Mouse (Mus musculus): ENCODE data around the gene Zfr. TPM values are rescaled to one million over a fixed set of nuclear protein-coding genes. Genes with fewer than 3 reads are reported as not detected.
A peak's percentile ranks its signal among the peaks of the same experiment; 100 is the strongest.

Gene Zfr
- total and polyA plus RNA-seq, 3 experiments = 47.5 to 89.8 (median 84.9) TPM

GRCm38 (mm10) chr15:12204319-12205159, 86.9 kb downstream of the Zfr start, which contains the start of gene Mtmr12 (continued):
- TF ChIP-seq ZC3H11A (IDR thresholded peaks at IDR 0.05; ENCODE audit: low read depth, low read length) = no peak
- TF ChIP-seq PAX5 (IDR thresholded peaks at IDR 0.05; ENCODE audit: low read length) = no peak
- TF ChIP-seq ELF1 (IDR thresholded peaks at IDR 0.05; ENCODE audit: low read depth, low read length) = peak; percentile 49; the same call in 1 of the 2 replicates
- TF ChIP-seq ZKSCAN1 (IDR thresholded peaks at IDR 0.05; ENCODE audit: borderline replicate concordance, low read depth, low read length) = no peak
- peak; percentile 28; the same call in 1 of the 2 replicates for TF ChIP-seq TCF12 (IDR thresholded peaks at IDR 0.05; ENCODE audit: low read depth, low read length)
- 0 out of 2 replicates have a peak, but pooled peaks have one; percentile 25 for TF ChIP-seq JUND (conservative IDR thresholded peaks at IDR 0.05; ENCODE audit: low read depth, low read length)

- peaks cover 14 to 35% of the 10 kb centered on the region in 2 experiments for H3K4me1 ChIP-seq (ENCODE audit: control insufficient read depth in 1 of 2, insufficient read depth in 2 of 2)
- no peaks in the 10 kb centered on the region for H3K9me3 ChIP-seq (replicated peaks; ENCODE audit: low read length)
- peak overlapping the region; percentile 92 for H3K4me2 ChIP-seq (ENCODE audit: insufficient read depth, low read depth, poor library complexity, severe bottlenecking)
- TF ChIP-seq POLR2A (IDR thresholded peaks at IDR 0.05; ENCODE audit: low read depth, low read length) = no peak
- TF ChIP-seq RAD21 (IDR thresholded peaks at IDR 0.05; ENCODE audit: low read depth, low read length) = no peak; the same call in 1 of the 2 replicates
- no peak for TF ChIP-seq MAZ (IDR thresholded peaks at IDR 0.05; ENCODE audit: low read depth, low read length)
- peak; percentile 35; the same call in 1 of the 2 replicates for TF ChIP-seq MXI1 (IDR thresholded peaks at IDR 0.05; ENCODE audit: low read depth, low read length)
- TF ChIP-seq TBP (conservative IDR thresholded peaks at IDR 0.05; ENCODE audit: low read depth, low read length) = no peak
- no peak for TF ChIP-seq ZNF384 (IDR thresholded peaks at IDR 0.05; ENCODE audit: low read depth, low read length)
- TF ChIP-seq ZMIZ1 (IDR thresholded peaks at IDR 0.05; ENCODE audit: low read depth, low read length) = no peak
- no peak for TF ChIP-seq ZC3H11A (IDR thresholded peaks at IDR 0.05; ENCODE audit: low read depth, low read length)
- no peak for TF ChIP-seq JUND (conservative IDR thresholded peaks at IDR 0.05; ENCODE audit: low read depth, low read length)
- TF ChIP-seq NRF1 (IDR thresholded peaks at IDR 0.05; ENCODE audit: low read depth, low read length) = 0 out of 2 replicates have a peak, but pooled peaks have one; percentile 1
- TF ChIP-seq USF2 (conservative IDR thresholded peaks at IDR 0.05; ENCODE audit: low read depth, low read length) = no peak
- peak; percentile 91; the same call in 1 of the 2 replicates for TF ChIP-seq UBTF (IDR thresholded peaks at IDR 0.05; ENCODE audit: low read depth, low read length)
- TF ChIP-seq MYC (IDR thresholded peaks at IDR 0.05; ENCODE audit: low read depth, low read length) = no peak
- dilution Hi-C loops (cut with MboI; ENCODE audit: extremely low pct_ligation_motif_present, extremely low pct_unique_long_range_greater_than_20kb, low sequenced_read_pairs) (no loop called here), in situ Hi-C loops (cut with MboI; ENCODE audit: low pct_ligation_motif_present, low pct_unique_long_range_greater_than_20kb, low sequenced_read_pairs) (loop anchor here (5.0 kb wide), 1 partner anchor 37 kb away; no protein-coding TSS in a partner anchor)
- peaks cover 6 to 30% of the 10 kb centered on the region in 2 experiments for H3K36me3 ChIP-seq (replicated peaks in 1 of 2; ENCODE audit: control insufficient read depth in 1 of 2, insufficient read depth in 1 of 2, low read length in 1 of 2)
- H3K4me3 ChIP-seq (replicated peaks in 1 of 3; ENCODE audit: low read depth in 2 of 3, low read length in 2 of 3, poor library complexity in 1 of 3) = peak overlapping the region; percentile 76 to 90 (median 80)
- peak; percentile 31 for DNase-seq (ENCODE audit: extremely low read depth)
- no peaks in the 10 kb centered on the region for H3K27me3 ChIP-seq (replicated peaks)
- H3K27ac ChIP-seq (ENCODE audit: insufficient read depth, low read depth) = peak overlapping the region; percentile 51; the same call in 1 of the 2 replicates
- peak overlapping the region; percentile 64 for H3K9ac ChIP-seq (ENCODE audit: insufficient read depth, low read depth)
- H3K79me2 ChIP-seq (replicated peaks; ENCODE audit: control insufficient read depth, extremely low read depth, insufficient read depth, poor library complexity, severe bottlenecking) = peaks cover 22% of the 10 kb centered on the region
Observed at GRCm38 (mm10) chr15:12205160-12205901, 87.7 kb downstream of the Zfr start.
